Mouse (Mus musculus) hindbrain, embryonic 10.5 days (tissue): Measurements from ENCODE around the gene Pigo. TPM values are rescaled to one million over a fixed set of nuclear protein-coding genes. Genes with fewer than 3 reads are reported as not detected.
A peak's percentile ranks its signal among the peaks of the same experiment; 100 is the strongest.

Source experiments
- DNase-seq: peaks from one replicate; pipeline ENCODE4 v3.0.0-alpha.2; 2017; ENCODE audit warnings: low spot score
- H3K27ac ChIP-seq: fragments of 300-500 bp; sonication (generic); 2 replicates; pipeline ENCODE4 v1.5.1; 2016; ENCODE audit warnings: mild to moderate bottlenecking, moderate library complexity
- H3K27me3 ChIP-seq: fragments of 300-500 bp; sonication (generic); 2 replicates; pipeline ENCODE4 v1.6.1; 2016; ENCODE audit warnings: mild to moderate bottlenecking; ENCODE audit not compliant: poor library complexity, insufficient read depth, severe bottlenecking
- H3K36me3 ChIP-seq: fragments of 300-500 bp; sonication (generic); 2 replicates; pipeline ENCODE4 v1.6.1; 2016; ENCODE audit warnings: mild to moderate bottlenecking, moderate library complexity
- H3K4me1 ChIP-seq: fragments of 300-500 bp; sonication (generic); replicated peaks from 2 replicates; pipeline ENCODE4 v1.6.1; 2016; ENCODE audit warnings: mild to moderate bottlenecking
- H3K4me3 ChIP-seq: fragments of 300-500 bp; sonication (generic); 2 replicates; pipeline ENCODE4 v1.5.1; 2016; ENCODE audit warnings: mild to moderate bottlenecking, moderate library complexity
- H3K9me3 ChIP-seq: fragments of 300-500 bp; sonication (generic); 2 replicates; pipeline ENCODE4 v1.6.1; 2016; ENCODE audit warnings: mild to moderate bottlenecking, moderate library complexity
- WGBS: fragments of 180-500 bp; shearing (Covaris S2); methylation state at CpG from one replicate; pipeline ENCODE4 v1.1.7; 2016; 5-methylcytosine and 5-hydroxymethylcytosine counted together
- polyA plus RNA-seq: library from polyadenylated mRNA; unstranded; fragments of >200 nt; fragmentation: Nextera tagmentation; extraction: Ambion mirVana; gene quantifications from 2 replicates; pipeline ENCODE4 v1.2.1, GENCODE M21; 2016

Pigo gene
- polyA plus RNA-seq, 1 experiment from 2014 or later, result 23.2 TPM

DNA sequence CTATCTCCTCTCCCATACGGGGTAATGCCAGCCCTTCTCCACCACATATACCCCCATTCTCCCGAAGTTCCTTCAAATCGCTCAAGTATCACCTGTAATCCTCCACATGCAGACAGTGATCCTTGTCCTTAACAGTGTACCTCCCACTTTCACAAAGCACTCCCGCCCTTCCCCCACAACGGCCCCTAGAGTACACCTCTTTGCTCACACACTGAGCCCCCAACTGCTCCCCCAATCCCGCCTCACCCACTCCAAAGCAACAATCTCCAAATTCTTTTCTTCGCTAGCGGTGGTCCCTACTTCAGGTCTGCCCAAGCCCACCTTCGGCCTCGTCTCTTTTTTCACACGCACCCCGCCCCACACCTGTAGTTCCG lies 19.7 kb upstream of the Pigo start:
- no peak for DNase-seq
- Histone ChIP-seq H3K4me3 (peak overlapping the region; percentile 64), H3K27me3 (no peaks in the 10 kb centered on the region), H3K9me3 (no peaks in the 10 kb centered on the region), H3K4me1 (peaks cover 61% of the 10 kb centered on the region), H3K27ac (peak overlapping the region; percentile 94), H3K36me3 (no peaks in the 10 kb centered on the region)
- WGBS, result 6% methylated on average over 13 of the region's 13 CpGs

DNA sequence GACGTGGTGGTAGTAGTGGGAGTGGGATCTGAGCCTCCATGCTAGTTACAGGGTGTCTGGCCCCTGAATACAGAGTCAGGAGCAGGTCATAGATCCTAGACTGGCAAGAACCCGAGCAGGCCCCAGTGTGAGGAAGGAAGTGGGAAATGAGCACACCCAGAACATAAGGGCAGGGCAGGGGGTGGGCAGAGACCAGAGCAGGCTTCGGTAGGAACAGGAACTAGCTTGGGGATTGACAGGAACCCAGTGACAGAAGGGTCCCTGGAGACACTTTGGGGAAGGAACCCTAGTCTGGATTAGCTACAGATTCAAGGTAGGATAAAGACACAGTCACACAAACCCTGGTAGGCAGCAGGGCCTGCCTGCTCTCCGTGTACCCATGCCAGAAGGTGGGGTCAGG lies 19.1 kb upstream of the Pigo start:
- Histone ChIP-seq H3K4me3 (peak overlapping the region; percentile 64), H3K27me3 (no peaks in the 10 kb centered on the region), H3K27ac (peak overlapping the region; percentile 94), H3K4me1 (peaks cover 66% of the 10 kb centered on the region), H3K9me3 (no peaks in the 10 kb centered on the region), H3K36me3 (no peaks in the 10 kb centered on the region)
- 15% methylated on average over 4 of the region's 4 CpGs for WGBS
- DNase-seq, result peak; percentile 22

DNA sequence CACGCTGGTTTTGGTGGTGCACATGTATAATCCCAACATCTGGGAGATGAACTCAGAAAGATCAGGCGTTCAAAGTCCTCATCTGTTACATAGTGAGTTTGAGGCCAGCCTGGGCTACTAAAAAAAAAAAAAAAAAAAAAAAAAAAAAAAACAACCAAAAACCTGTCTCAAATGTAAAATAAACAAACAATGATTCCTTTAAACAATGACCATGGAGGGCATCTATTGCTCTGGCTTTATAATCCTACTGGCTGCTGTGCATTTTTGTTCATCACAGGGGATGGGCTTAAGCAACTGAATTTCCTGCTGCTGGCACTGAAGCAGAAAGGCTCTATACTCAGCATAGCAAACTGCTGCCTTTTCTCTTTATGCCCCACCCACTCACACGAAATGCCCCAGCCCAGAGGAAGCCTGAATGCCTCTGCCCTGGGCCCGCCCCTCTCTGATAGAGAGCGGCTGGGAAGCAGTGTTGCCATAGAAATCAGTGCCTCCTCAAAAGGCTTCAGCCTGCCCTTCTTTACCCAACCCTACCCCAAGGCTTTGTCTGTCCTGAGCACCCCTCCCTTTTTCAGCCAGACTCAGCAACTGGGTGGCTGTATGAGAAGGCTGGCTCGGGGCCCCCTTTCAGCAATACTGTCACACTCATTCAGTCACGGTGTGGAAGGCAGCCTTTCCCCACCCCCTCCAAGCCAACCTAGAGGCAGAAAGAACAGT lies 18.2 kb upstream of the Pigo start:
- 12% methylated on average over 7 of the region's 7 CpGs for WGBS
- no peaks in the 10 kb centered on the region for H3K36me3 ChIP-seq
- H3K4me1 ChIP-seq, result peaks cover 74% of the 10 kb centered on the region
- no peaks in the 10 kb centered on the region for H3K27me3 ChIP-seq
- peak overlapping the region; percentile 64 for H3K4me3 ChIP-seq
- H3K27ac ChIP-seq, result peak overlapping the region; percentile 94
- H3K9me3 ChIP-seq, result no peaks in the 10 kb centered on the region
- peak; percentile 90 for DNase-seq

DNA sequence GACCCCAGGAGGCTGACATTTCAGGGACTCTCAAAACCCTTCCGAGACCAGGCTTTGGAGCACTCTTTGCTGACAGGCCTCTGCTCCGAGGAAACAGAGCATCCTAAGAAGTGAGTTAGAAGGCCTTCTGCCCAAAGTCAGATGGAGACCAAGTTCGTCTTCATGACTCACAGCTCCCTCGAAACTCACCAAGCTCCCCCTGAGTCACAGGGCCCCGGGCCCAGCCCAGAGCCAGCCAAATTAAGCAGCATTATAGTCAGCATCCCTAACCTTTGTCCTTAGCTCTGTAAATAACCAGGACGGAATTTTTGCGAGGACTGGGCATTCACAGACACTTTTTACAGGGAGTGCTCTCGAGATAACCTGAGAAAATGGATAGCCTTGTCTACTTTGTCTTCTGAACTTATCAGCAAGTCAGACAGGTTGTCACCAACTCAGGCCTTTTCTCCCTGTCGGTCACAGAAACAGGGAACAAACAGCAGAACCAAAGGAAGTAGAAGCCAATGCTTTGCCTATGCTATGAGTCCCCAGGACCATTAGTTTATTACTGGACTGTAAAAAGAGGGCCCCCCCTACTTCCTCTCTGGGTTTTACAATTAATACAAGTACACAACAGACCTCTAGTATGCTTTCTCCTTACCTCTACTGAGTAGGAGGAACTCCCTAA lies 15.4 kb upstream of the Pigo start:
- Histone ChIP-seq H3K9me3 (no peaks in the 10 kb centered on the region), H3K27me3 (no peaks in the 10 kb centered on the region), H3K4me1 (peaks cover 70% of the 10 kb centered on the region), H3K4me3 (peak overlapping the region; percentile 74; the same call in 1 of the 2 replicates), H3K36me3 (peaks cover 13% of the 10 kb centered on the region), H3K27ac (peak overlapping the region; percentile 77)
- 76% methylated on average over 9 of the region's 9 CpGs for WGBS
- DNase-seq, result no peak

DNA sequence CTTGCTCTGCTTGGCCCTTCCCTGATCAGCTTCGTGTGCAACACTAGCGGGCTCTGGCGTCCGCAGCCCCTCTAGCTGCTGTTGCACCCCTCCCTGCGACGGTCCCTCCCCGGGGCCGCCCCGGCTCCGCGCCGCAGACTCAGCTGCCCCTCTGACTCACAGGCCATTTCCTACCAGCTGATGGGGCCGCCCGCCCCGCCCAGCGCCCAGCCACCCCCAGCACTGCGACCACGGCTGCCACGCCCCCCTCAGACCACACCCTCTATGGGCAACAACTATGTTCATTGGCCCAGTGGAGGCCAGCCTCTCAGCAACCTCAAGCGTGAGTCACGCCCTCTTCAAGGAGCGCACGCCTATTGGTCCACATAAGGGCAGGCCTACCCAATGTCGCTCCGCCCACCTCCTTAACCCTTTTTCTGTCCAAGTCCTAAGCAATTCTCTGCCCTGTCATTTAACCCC lies 14.5 kb upstream of the Pigo start:
- no peaks in the 10 kb centered on the region for H3K27me3 ChIP-seq
- no peaks in the 10 kb centered on the region for H3K9me3 ChIP-seq
- under 1% methylated on average over 25 of the region's 25 CpGs for WGBS
- peak; percentile 97 for DNase-seq
- H3K4me1 ChIP-seq, result peaks cover 63% of the 10 kb centered on the region
- peak overlapping the region; percentile 74 for H3K4me3 ChIP-seq
- peaks cover 22% of the 10 kb centered on the region for H3K36me3 ChIP-seq
- peak overlapping the region; percentile 90 for H3K27ac ChIP-seq

DNA sequence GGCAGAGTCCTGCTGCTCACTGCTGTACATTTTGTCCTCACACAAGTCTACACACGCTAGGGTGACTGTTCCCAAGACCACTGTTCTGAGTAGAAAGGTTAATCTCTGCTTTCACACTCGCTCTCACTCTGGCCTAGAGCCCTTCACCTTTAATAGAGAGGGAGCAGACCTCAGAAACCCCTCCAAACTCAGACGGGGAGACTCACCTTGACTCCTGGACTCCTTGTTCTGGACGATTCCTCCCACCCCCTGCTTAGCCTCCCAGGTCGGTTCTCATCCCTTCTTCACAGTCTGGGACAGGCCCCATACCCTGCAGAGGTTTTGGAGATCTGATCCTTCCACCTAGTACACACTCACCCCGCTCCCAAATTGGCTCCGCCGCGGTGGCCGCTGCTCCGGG lies 14.0 kb upstream of the Pigo start:
- H3K27ac ChIP-seq, result peak overlapping the region; percentile 90
- peaks cover 28% of the 10 kb centered on the region for H3K36me3 ChIP-seq
- WGBS, result 4% methylated on average over 11 of the region's 11 CpGs
- peaks cover 57% of the 10 kb centered on the region for H3K4me1 ChIP-seq
- H3K9me3 ChIP-seq, result no peaks in the 10 kb centered on the region
- H3K27me3 ChIP-seq, result no peaks in the 10 kb centered on the region
- peak overlapping the region; percentile 74 for H3K4me3 ChIP-seq
- no peak for DNase-seq

DNA sequence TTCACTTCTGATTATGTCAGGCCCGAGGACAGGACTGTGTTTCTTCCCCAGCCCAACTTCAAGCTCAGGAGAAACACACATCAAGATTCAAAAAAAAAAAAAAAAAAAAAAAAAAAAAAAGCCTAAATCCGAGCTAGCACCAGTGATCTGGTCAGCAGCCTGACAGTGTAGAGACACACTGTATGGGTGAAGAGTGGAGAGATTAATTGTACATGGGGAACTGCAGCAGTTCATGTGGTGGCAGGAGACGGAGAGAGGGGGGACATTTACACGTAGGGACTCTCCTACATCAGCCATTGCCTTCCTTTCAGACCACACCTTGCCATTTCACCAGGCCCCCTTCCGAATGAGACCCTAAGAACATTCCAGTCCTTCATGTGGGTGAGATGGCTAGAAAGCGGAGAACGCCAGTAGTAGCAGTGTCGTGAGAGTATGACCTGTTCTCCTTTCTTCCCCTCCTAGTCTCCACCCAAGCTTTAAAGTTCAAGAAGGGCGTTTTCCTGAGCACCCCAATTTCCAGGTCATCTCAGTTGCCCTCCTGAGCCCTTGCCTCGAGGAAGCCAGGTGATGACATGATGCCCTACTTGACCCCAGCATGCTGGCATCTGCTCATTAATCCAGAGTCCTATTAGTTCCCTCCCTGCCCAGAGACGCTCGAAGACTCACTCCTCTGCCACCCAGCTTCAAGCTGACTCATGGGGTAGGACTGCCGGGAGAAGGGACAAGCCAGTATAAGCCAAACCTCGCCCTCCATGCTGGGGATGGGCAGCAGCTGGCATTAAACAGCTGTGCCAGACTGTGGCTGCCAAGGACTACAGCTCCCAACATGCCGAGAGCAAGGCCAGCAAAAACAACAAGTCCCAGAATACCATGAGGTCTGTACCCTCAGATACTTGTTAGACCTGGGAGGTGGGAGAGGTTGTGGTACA lies 13.2 kb upstream of the Pigo start:
- peaks cover 50% of the 10 kb centered on the region for H3K4me1 ChIP-seq
- no peaks in the 10 kb centered on the region for H3K27me3 ChIP-seq
- H3K27ac ChIP-seq, result peak overlapping the region; percentile 90
- DNase-seq, result no peak
- peaks cover 35% of the 10 kb centered on the region for H3K36me3 ChIP-seq
- WGBS, result 64% methylated on average over 15 of the region's 15 CpGs
- H3K9me3 ChIP-seq, result no peaks in the 10 kb centered on the region
- H3K4me3 ChIP-seq, result peak overlapping the region; percentile 74

DNA sequence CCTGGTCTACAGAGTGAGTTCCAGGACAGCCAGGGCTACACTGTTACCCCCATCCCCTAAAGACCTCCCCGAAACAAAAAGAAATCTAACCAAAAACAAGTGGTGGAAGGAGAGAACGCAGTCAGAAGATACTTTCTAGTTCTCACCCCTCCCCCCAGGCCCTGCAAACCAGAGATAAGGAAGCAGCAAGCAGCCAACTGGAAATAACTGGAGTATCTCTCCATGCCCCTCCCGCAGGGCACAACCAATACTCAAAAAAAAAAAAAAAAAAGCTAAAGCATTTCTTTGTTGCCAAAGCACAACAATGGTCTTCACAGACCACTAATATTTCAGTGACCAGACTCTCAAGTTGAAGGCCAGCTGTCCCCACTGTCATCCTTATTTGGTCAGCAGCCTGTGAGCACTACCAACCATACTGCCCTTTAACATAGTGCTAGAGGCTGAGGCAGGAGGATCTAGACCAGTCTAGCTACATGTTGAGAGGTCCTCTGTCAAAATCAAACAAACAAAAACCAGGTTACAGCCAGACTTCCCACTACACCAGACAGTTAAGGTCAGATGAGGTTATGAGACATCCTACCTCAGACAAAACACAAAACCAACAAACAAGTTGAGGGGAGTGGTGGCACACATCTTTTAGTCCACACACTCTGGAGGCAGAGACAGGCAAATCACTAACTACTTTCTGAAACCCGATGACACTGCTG lies 12.4 kb upstream of the Pigo start:
- H3K4me3 ChIP-seq, result peak overlapping the region; percentile 16; the same call in 1 of the 2 replicates
- DNase-seq, result no peak
- H3K36me3 ChIP-seq, result peaks cover 43% of the 10 kb centered on the region
- H3K4me1 ChIP-seq, result peaks cover 43% of the 10 kb centered on the region
- WGBS, result 81% methylated on average over 4 of the region's 4 CpGs
- peak overlapping the region; percentile 53; the same call in 1 of the 2 replicates for H3K27ac ChIP-seq
- no peaks in the 10 kb centered on the region for H3K27me3 ChIP-seq
- no peaks in the 10 kb centered on the region for H3K9me3 ChIP-seq

DNA sequence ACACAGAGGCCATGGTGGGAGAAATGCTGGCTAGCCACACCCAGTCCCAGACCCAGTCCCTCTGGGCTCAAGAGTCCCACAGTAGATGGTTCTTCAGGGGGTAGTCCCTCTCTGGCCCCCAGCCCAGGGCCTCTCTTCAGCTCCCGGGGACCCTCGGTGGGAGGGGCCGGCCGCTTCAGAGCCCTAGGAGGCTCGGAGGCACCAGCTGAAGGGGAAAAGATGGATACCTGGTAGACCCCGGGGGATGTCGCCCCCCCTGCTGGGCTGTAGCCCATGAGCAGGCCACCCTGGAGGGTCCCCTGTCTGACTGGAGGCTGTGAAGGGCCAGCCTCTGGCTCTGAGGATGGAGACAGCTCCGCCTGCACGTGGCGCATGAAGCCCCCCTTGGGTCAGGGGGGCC lies 10.7 kb upstream of the Pigo start:
- Histone ChIP-seq H3K27me3 (no peaks in the 10 kb centered on the region), H3K27ac (peak overlapping the region; percentile 31; the same call in 1 of the 2 replicates), H3K9me3 (no peaks in the 10 kb centered on the region), H3K4me1 (peaks cover 51% of the 10 kb centered on the region), H3K36me3 (peaks cover 51% of the 10 kb centered on the region), H3K4me3 (no peak overlapping the region)
- DNase-seq, result no peak
- 93% methylated on average over 10 of the region's 10 CpGs for WGBS

DNA sequence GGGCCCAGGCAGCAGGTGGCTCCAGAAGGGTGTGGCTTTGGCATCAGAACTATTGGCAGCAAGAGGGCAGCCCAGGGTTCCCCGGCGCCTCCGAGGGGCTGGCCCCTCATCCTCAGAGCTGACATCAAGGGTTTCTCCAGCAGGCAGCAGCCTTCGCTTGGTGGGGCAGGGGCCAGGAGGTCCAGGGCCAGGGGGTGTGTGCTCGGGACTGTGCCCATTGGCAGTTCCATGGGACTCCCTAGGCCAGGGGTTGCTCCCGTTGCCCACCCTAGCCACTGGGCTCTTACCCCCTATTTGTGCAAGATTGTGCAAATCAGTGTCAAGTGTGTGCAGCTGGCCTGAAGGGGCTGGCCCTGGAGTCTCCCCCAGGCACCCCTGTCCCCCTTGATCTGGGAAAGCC lies 10.2 kb upstream of the Pigo start:
- no peak for DNase-seq
- Histone ChIP-seq H3K36me3 (peaks cover 51% of the 10 kb centered on the region), H3K27me3 (no peaks in the 10 kb centered on the region), H3K27ac (no peak overlapping the region), H3K9me3 (no peaks in the 10 kb centered on the region), H3K4me1 (peaks cover 48% of the 10 kb centered on the region), H3K4me3 (no peak overlapping the region)
- WGBS, result 90% methylated on average over 6 of the region's 6 CpGs

DNA sequence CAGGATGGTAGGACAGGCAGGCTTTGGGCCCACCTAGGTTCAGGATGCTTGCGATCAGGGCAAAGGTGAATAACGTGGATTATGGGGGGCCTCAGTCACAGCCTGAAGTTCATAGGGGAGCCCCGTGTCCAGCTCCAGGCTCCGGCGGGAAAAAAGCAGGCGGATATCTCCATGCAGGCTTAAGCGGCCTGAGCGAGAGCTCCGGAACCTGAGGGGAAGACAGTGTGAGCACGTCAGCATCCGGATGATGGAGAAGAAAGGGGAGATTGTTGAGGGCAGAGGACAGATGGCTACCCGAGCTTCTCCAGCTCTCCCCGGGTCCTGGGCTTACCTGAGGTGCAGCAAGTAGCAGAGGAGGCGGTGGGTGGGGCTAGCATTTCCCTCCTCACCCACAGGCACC lies 7.9 kb upstream of the Pigo start:
- WGBS, result 88% methylated on average over 14 of the region's 14 CpGs
- DNase-seq, result no peak
- Histone ChIP-seq H3K4me3 (no peak overlapping the region), H3K27me3 (no peaks in the 10 kb centered on the region), H3K9me3 (no peaks in the 10 kb centered on the region), H3K27ac (no peak overlapping the region), H3K4me1 (peaks cover 42% of the 10 kb centered on the region), H3K36me3 (peaks cover 69% of the 10 kb centered on the region)

DNA sequence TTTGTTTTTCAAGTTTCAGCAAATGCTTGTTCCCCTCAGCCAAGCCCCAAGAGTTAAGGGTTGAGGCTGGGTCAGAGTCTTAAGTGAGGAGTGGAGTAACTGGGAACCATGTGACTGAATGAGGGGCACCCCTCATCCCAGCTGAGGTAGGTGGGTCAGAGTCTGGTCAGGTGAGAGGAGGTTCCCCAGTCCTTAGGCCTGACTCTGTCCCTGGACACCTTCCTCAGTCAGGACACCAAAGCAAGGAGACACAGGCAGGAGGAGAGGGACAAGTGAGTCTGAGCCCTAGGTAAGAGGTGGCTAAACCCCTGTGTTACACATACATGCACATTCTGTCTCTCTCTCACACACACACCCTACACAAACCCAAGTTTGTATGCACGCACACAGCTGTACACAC lies 6.9 kb upstream of the Pigo start:
- DNase-seq, result no peak
- Histone ChIP-seq H3K4me1 (peaks cover 35% of the 10 kb centered on the region), H3K36me3 (peaks cover 78% of the 10 kb centered on the region), H3K27ac (peak overlapping the region; percentile 92), H3K4me3 (no peak overlapping the region), H3K9me3 (no peaks in the 10 kb centered on the region), H3K27me3 (no peaks in the 10 kb centered on the region)
- 84% methylated on average over 1 of the region's 1 CpGs for WGBS
